Mouse (Mus musculus) 3T3-L1 (cell line): Measurements from ENCODE around the gene Polr3f.

Experiments
- DNase-seq: peaks from one replicate; pipeline ENCODE4 v3.0.0-alpha.2; 2015; ENCODE audit warnings: low read depth, low spot score

The Polr3f gene

DNA sequence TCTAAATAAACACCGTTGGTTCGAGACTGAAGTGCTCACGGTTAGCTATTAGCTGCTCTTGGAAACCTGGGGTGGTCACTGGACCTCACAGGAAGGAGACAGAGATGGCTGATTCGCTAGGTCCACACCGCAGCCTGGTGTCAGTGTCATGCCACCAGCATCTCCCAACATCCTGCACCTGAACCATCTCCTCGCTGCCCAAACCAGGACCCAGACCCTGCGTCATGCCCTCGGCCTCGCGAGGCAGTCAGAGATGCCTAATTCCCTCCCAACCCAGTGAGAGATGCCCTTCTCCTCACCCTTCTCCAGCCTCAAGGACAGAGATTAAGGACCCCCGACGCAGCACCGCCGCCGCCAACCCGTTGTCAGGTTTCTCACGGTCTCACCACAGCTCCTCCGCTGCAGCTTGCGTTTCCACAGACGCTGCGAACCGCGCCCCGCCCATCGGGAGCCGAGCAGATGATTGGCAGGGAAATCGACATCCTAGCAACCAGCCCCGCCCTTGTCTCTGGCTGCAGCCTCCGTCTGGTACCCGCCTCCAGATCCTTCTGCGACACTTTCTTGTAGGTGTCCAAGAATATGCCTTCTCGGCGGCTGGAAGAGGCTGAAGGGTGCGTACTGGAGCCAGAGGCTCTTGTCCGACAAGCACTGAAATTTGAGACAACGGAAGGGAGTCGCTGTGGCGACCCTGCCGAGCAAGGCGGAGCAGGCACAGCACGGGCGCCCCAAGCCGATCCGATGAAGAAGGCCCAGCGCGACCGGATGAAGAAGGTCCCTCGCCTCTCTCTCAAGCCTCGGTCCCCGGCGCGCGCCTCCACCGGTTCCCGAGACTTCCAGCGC lies at the start of gene Polr3f, which contains the start of gene Dzank1:
Gene Polr3f, plus strand, starts transcription at position 738 of the 840 bp plus-strand sequence.
Gene Dzank1, minus strand, starts transcription at position 434 of the 840 bp plus-strand sequence.
- peak; percentile 99 for DNase-seq

GRCm38 (mm10) chr2:144479421-144479820 lies 48.1 kb upstream of the Polr3f start:
- DNase-seq, result no peak

GRCm38 (mm10) chr2:144484084-144484483 lies 43.4 kb upstream of the Polr3f start:
- peak; percentile 30 for DNase-seq

DNA sequence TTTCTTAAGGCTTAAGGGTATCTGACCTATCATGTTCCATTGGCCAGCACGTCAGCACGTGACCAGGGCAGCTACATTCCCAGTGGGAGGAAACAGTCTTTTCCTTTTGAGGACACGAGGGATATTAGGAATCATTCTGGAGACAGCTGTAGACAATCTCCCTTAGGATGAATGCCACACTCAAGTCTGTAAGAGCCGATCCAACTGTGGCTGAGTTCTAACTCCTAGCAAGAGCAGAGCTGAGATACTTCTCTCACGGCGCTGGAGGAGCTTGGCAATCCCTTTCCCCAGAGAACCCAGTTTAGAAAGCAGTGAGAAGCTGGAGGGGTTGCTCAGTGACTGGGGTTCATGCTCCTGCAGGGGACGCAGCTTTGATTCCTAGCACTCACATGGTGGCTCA lies 42.1 kb upstream of the Polr3f start:
- DNase-seq, result no peak

GRCm38 (mm10) chr2:144487476-144487875 lies 40.0 kb upstream of the Polr3f start:
- peak; percentile 68 for DNase-seq

DNA sequence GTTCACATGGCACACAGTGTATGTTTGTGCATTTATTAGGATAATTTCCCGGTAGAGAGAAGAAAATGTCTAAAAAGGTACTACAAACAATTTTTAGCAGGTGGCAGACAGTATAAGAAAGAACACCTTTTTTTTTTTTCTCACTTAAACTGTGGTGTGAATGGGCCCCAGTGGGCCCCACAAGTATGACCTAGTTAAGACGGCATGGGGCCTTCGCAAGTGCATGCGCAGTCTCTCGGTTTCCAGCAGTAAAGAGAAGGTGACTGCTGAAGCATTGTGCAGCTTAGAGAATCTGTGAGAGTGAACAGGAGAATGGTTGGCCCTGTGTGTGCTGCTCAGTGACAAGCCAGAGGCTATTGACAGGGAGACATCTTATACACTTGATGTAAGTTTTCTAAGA lies 38.2 kb upstream of the Polr3f start:
- DNase-seq, result no peak

- no peak for DNase-seq
Measured at GRCm38 (mm10) chr2:144502134-144502533, 25.4 kb upstream of the Polr3f start.

- no peak for DNase-seq
Measured at GRCm38 (mm10) chr2:144514619-144515018, 12.9 kb upstream of the Polr3f start.

- no peak for DNase-seq
Measured at GRCm38 (mm10) chr2:144519772-144520171, 7.7 kb upstream of the Polr3f start.

GRCm38 (mm10) chr2:144525856-144526255 lies 1.7 kb upstream of the Polr3f start:
- no peak for DNase-seq

DNA sequence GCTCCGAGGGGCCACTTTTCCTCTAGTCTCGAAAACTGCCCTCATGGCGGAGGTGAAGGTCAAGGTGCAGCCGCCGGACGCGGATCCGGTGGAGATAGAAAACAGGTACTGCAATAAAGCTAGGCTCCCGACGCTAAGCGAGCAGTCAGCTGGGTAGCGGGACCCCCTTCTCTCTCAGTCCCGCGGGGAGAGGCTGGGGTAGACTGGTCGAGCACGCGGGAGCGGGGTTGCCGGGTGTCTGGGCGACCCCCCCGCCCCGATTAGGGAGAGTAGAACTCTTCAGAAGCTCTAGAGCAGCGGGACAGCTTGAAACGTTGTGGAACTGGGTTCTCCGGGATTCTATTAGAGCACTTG lies 280 bp downstream of the Polr3f start:
- DNase-seq, result peak; percentile 31

- no peak for DNase-seq
Measured at GRCm38 (mm10) chr2:144537123-144537522, 9.6 kb downstream of the Polr3f start.

GRCm38 (mm10) chr2:144541246-144541645 lies 13.7 kb downstream of the Polr3f start:
- peak; percentile 70 for DNase-seq

- no peak for DNase-seq
Measured at GRCm38 (mm10) chr2:144543670-144544069, 16.2 kb downstream of the Polr3f start.

GRCm38 (mm10) chr2:144544630-144545029 lies 17.1 kb downstream of the Polr3f start:
- peak; percentile 91 for DNase-seq

DNA sequence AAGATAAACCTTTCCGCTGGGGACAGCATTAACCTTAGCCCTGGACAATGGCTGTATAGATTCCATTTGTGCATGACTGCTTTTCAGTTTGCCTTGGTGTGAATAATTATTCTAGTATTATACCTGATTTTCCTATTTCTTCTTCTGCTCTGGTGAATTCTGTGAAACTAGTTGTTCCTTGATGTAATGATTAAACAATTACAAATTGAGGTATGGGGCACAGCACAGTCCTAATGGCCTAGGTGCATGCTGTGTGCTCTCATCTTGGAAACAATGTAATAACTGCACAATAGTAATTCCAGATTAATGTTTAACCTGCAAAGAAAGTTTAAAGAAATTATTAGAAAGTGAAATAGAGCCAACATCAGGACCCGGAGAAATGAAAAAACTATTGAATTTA lies 17.5 kb downstream of the Polr3f start:
- DNase-seq, result no peak

- DNase-seq, result no peak
Measured at GRCm38 (mm10) chr2:144545481-144545880, 18.0 kb downstream of the Polr3f start.

DNA sequence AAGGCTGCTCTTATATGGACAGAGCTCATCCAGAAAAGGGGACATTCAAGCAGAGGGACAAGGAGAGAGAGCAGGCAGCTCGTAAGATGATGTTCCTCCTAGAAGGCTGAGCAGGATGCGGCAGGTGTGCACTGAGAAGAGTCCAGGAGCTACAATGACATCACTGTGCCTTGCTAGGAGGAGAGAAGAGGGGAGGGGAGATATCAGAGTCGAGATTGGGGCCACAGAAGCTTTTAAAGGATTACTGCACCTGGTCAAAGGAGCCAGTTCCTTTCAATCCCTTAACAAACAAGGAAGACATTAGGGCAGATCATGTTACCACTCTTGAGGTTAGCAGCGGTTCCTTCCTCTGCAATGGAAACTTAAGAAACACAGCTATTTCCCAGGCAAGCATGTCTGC lies 20.0 kb downstream of the Polr3f start:
- DNase-seq, result no peak

GRCm38 (mm10) chr2:144550529-144550928 lies 23.0 kb downstream of the Polr3f start, which contains the start of gene Rbbp9:
TSS of gene Rbbp9 (minus strand) at chr2:144550869.
- DNase-seq, result peak; percentile 82

DNA sequence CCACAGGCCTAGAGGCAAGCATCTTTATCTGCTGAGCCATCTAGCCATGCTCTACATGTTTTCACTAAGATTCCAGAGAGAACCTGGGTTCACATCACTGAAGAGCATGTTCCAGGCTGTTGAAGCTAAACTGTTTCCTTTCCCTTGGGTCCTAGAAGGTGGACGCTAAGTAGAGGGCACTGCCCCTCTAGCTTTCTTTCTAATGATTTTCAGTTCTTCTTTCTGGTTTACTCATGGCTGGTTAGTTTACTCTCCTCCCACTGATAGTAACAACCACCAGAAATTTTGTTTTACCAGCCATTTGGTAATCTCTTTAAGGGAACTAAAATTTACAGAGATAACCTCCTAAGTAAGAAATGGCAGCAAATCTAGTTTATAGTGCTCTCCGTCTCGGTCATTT lies 26.4 kb downstream of the Polr3f start:
- no peak for DNase-seq

GRCm38 (mm10) chr2:144555286-144555819 lies 27.8 kb downstream of the Polr3f start:
- peak; percentile 63 for DNase-seq

DNA sequence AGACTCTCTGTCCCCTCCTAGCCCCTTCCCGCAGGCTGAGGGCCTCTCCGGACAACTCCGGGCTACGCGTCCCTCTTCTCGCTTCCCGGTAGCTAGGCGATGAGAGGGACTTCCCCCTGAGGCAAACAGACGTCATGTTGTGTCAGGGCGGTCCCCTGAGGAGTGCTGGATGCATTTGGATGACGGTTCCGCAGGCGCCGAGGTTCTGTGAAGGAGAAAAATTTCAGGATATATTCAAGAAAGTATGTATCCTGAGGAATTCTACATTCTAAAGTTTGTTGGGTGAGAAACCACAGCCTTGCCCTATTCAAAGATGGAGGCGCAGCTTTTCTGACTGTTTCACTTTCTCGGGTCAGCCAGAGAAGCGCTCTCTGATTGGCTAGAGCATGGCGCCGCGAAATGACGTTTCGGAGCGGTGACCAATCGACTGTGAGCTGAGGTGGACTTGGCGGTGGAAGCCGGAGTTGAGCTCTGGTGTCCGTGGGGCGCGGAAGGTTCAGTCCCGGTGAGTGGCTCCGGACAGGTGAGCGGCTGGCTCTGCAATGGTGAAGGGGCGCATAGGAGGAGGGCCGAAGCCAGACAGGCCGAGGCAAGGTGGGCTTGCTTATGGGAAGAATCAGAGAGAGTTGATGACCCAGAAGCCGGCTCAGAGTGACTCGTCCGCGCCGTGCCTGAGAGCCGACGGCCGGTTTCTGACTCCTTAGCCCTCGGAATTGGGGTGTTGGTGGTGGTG lies 28.5 kb downstream of the Polr3f start, which contains the start of gene Sec23b:
Gene Sec23b, plus strand, starts transcription at position 410 of the 733 bp plus-strand sequence.
- DNase-seq, result peak; percentile 99
